Mouse (Mus musculus): ENCODE measurements at regions not wholly inside any gene's neighbourhood (a gene's known extent, or its start where the extent isn't known, plus 50 kb on each side); places are given as distances from the start of the nearest gene placed in this dataset.

- no peaks in the 10 kb centered on the region for H3K36me3 ChIP-seq (ENCODE audit: control insufficient read depth, insufficient read depth, low read length)
- H3K9ac ChIP-seq (ENCODE audit: low read depth, low read length), result no peak overlapping the region
- no peaks in the 10 kb centered on the region for H3K27me3 ChIP-seq (replicated peaks; ENCODE audit: control insufficient read depth, insufficient read depth, low read length)
- no peak overlapping the region for H3K4me2 ChIP-seq (ENCODE audit: low read depth, low read length)
- H3K27ac ChIP-seq (ENCODE audit: low read length), result no peak overlapping the region
- no peak overlapping the region for H3K4me3 ChIP-seq (ENCODE audit: low read length)
- H3K4me1 ChIP-seq (ENCODE audit: control insufficient read depth, insufficient read depth, low read length), result no peaks in the 10 kb centered on the region
- no peak for ATAC-seq
- WGBS, result 59% methylated on average over 4 of the region's 4 CpGs
- no peaks in the 10 kb centered on the region for H3K9me3 ChIP-seq (ENCODE audit: control insufficient read depth, low read length)
These were observed 91.3 kb downstream of the Smim20 start for GRCm38 (mm10) chr5:53358181-53358580.

GRCm38 (mm10) chr5:53359887-53360286 lies 93.0 kb downstream of the Smim20 start:
- H3K36me3 ChIP-seq (ENCODE audit: control insufficient read depth, insufficient read depth, low read length), result no peaks in the 10 kb centered on the region
- peak; percentile 75 for ATAC-seq
- no peak overlapping the region for H3K27ac ChIP-seq (ENCODE audit: low read length)
- H3K27me3 ChIP-seq (replicated peaks; ENCODE audit: control insufficient read depth, insufficient read depth, low read length), result no peaks in the 10 kb centered on the region
- H3K4me3 ChIP-seq (ENCODE audit: low read length), result no peak overlapping the region
- H3K4me1 ChIP-seq (ENCODE audit: control insufficient read depth, insufficient read depth, low read length), result no peaks in the 10 kb centered on the region
- 78% methylated on average over 12 of the region's 12 CpGs for WGBS
- no peak overlapping the region for H3K4me2 ChIP-seq (ENCODE audit: low read depth, low read length)
- H3K9me3 ChIP-seq (ENCODE audit: control insufficient read depth, low read length), result no peaks in the 10 kb centered on the region
- no peak overlapping the region for H3K9ac ChIP-seq (ENCODE audit: low read depth, low read length)

GRCm38 (mm10) chr5:53361295-53361694 lies 94.4 kb downstream of the Smim20 start:
- H3K9ac ChIP-seq (ENCODE audit: low read depth, low read length), result no peak overlapping the region
- H3K27ac ChIP-seq (ENCODE audit: low read length), result no peak overlapping the region
- no peak overlapping the region for H3K4me3 ChIP-seq (ENCODE audit: low read length)
- no peak overlapping the region for H3K4me2 ChIP-seq (ENCODE audit: low read depth, low read length)
- WGBS, result 79% methylated on average over 6 of the region's 6 CpGs
- H3K9me3 ChIP-seq (ENCODE audit: control insufficient read depth, low read length), result no peaks in the 10 kb centered on the region
- H3K4me1 ChIP-seq (ENCODE audit: control insufficient read depth, insufficient read depth, low read length), result no peaks in the 10 kb centered on the region
- no peak for ATAC-seq
- no peaks in the 10 kb centered on the region for H3K27me3 ChIP-seq (replicated peaks; ENCODE audit: control insufficient read depth, insufficient read depth, low read length)
- H3K36me3 ChIP-seq (ENCODE audit: control insufficient read depth, insufficient read depth, low read length), result no peaks in the 10 kb centered on the region

GRCm38 (mm10) chr5:53363898-53364297 lies 97.0 kb downstream of the Smim20 start:
- WGBS, result 80% methylated on average over 8 of the region's 8 CpGs
- Histone ChIP-seq H3K9ac (ENCODE audit: low read depth, low read length) (no peak overlapping the region), H3K4me1 (ENCODE audit: control insufficient read depth, insufficient read depth, low read length) (no peaks in the 10 kb centered on the region), H3K4me2 (ENCODE audit: low read depth, low read length) (no peak overlapping the region), H3K9me3 (ENCODE audit: control insufficient read depth, low read length) (no peaks in the 10 kb centered on the region), H3K36me3 (ENCODE audit: control insufficient read depth, insufficient read depth, low read length) (no peaks in the 10 kb centered on the region), H3K27me3 (replicated peaks; ENCODE audit: control insufficient read depth, insufficient read depth, low read length) (no peaks in the 10 kb centered on the region), H3K27ac (ENCODE audit: low read length) (no peak overlapping the region), H3K4me3 (ENCODE audit: low read length) (no peak overlapping the region)
- no peak for ATAC-seq

- 64% methylated on average over 6 of the region's 6 CpGs for WGBS
- no peaks in the 10 kb centered on the region for H3K4me1 ChIP-seq (ENCODE audit: control insufficient read depth, insufficient read depth, low read length)
- no peak overlapping the region for H3K9ac ChIP-seq (ENCODE audit: low read depth, low read length)
- no peak overlapping the region for H3K27ac ChIP-seq (ENCODE audit: low read length)
- H3K27me3 ChIP-seq (replicated peaks; ENCODE audit: control insufficient read depth, insufficient read depth, low read length), result no peaks in the 10 kb centered on the region
- H3K4me3 ChIP-seq (ENCODE audit: low read length), result no peak overlapping the region
- ATAC-seq, result no peak
- H3K36me3 ChIP-seq (ENCODE audit: control insufficient read depth, insufficient read depth, low read length), result no peaks in the 10 kb centered on the region
- H3K9me3 ChIP-seq (ENCODE audit: control insufficient read depth, low read length), result no peaks in the 10 kb centered on the region
- H3K4me2 ChIP-seq (ENCODE audit: low read depth, low read length), result no peak overlapping the region
These were observed 98.9 kb upstream of the Rbpj start for GRCm38 (mm10) chr5:53366882-53367561.

GRCm38 (mm10) chr5:53370272-53370671 lies 95.7 kb upstream of the Rbpj start:
- Histone ChIP-seq H3K9ac (ENCODE audit: low read depth, low read length) (no peak overlapping the region), H3K9me3 (ENCODE audit: control insufficient read depth, low read length) (no peaks in the 10 kb centered on the region), H3K4me1 (ENCODE audit: control insufficient read depth, insufficient read depth, low read length) (no peaks in the 10 kb centered on the region), H3K27ac (ENCODE audit: low read length) (no peak overlapping the region), H3K27me3 (replicated peaks; ENCODE audit: control insufficient read depth, insufficient read depth, low read length) (no peaks in the 10 kb centered on the region), H3K4me3 (ENCODE audit: low read length) (no peak overlapping the region), H3K4me2 (ENCODE audit: low read depth, low read length) (no peak overlapping the region), H3K36me3 (ENCODE audit: control insufficient read depth, insufficient read depth, low read length) (no peaks in the 10 kb centered on the region)
- no peak for ATAC-seq
- WGBS, result 87% methylated on average over 7 of the region's 7 CpGs

GRCm38 (mm10) chr5:53371638-53372037 lies 94.3 kb upstream of the Rbpj start:
- H3K9me3 ChIP-seq (ENCODE audit: control insufficient read depth, low read length), result no peaks in the 10 kb centered on the region
- H3K4me2 ChIP-seq (ENCODE audit: low read depth, low read length), result no peak overlapping the region
- H3K27me3 ChIP-seq (replicated peaks; ENCODE audit: control insufficient read depth, insufficient read depth, low read length), result no peaks in the 10 kb centered on the region
- H3K9ac ChIP-seq (ENCODE audit: low read depth, low read length), result no peak overlapping the region
- H3K4me3 ChIP-seq (ENCODE audit: low read length), result no peak overlapping the region
- no peaks in the 10 kb centered on the region for H3K36me3 ChIP-seq (ENCODE audit: control insufficient read depth, insufficient read depth, low read length)
- 83% methylated on average over 3 of the region's 3 CpGs for WGBS
- no peak overlapping the region for H3K27ac ChIP-seq (ENCODE audit: low read length)
- H3K4me1 ChIP-seq (ENCODE audit: control insufficient read depth, insufficient read depth, low read length), result no peaks in the 10 kb centered on the region
- ATAC-seq, result peak; percentile 46; the same call in 1 of the 2 replicates

- peaks cover 3% of the 10 kb centered on the region; the same call in 1 of the 2 replicates for H3K4me1 ChIP-seq (ENCODE audit: control insufficient read depth, insufficient read depth, low read length)
- no peaks in the 10 kb centered on the region for H3K9me3 ChIP-seq (ENCODE audit: control insufficient read depth, low read length)
- no peak overlapping the region for H3K4me3 ChIP-seq (ENCODE audit: low read length)
- H3K27me3 ChIP-seq (replicated peaks; ENCODE audit: control insufficient read depth, insufficient read depth, low read length), result no peaks in the 10 kb centered on the region
- 83% methylated on average over 2 of the region's 2 CpGs for WGBS
- H3K27ac ChIP-seq (ENCODE audit: low read length), result no peak overlapping the region
- H3K36me3 ChIP-seq (ENCODE audit: control insufficient read depth, insufficient read depth, low read length), result no peaks in the 10 kb centered on the region
- no peak for ATAC-seq
- H3K4me2 ChIP-seq (ENCODE audit: low read depth, low read length), result no peak overlapping the region
- H3K9ac ChIP-seq (ENCODE audit: low read depth, low read length), result no peak overlapping the region
These were observed 92.6 kb upstream of the Rbpj start for GRCm38 (mm10) chr5:53373315-53373714.

- H3K4me2 ChIP-seq (ENCODE audit: low read depth, low read length), result no peak overlapping the region
- peaks cover 24% of the 10 kb centered on the region for H3K4me1 ChIP-seq (ENCODE audit: control insufficient read depth, insufficient read depth, low read length)
- no peaks in the 10 kb centered on the region for H3K36me3 ChIP-seq (ENCODE audit: control insufficient read depth, insufficient read depth, low read length)
- peak overlapping the region; percentile 34; the same call in 1 of the 2 replicates for H3K27ac ChIP-seq (ENCODE audit: low read length)
- H3K27me3 ChIP-seq (replicated peaks; ENCODE audit: control insufficient read depth, insufficient read depth, low read length), result no peaks in the 10 kb centered on the region
- no peak for ATAC-seq
- H3K9me3 ChIP-seq (ENCODE audit: control insufficient read depth, low read length), result no peaks in the 10 kb centered on the region
- 44% methylated on average over 7 of the region's 7 CpGs for WGBS
- H3K9ac ChIP-seq (ENCODE audit: low read depth, low read length), result no peak overlapping the region
- no peak overlapping the region for H3K4me3 ChIP-seq (ENCODE audit: low read length)
These were observed 89.1 kb upstream of the Rbpj start for GRCm38 (mm10) chr5:53376856-53377255.

- Histone ChIP-seq H3K4me1 (ENCODE audit: control insufficient read depth, insufficient read depth, low read length) (peaks cover 27% of the 10 kb centered on the region), H3K9ac (ENCODE audit: low read depth, low read length) (no peak overlapping the region), H3K9me3 (ENCODE audit: control insufficient read depth, low read length) (no peaks in the 10 kb centered on the region), H3K36me3 (ENCODE audit: control insufficient read depth, insufficient read depth, low read length) (no peaks in the 10 kb centered on the region), H3K4me3 (ENCODE audit: low read length) (no peak overlapping the region), H3K4me2 (ENCODE audit: low read depth, low read length) (no peak overlapping the region), H3K27me3 (replicated peaks; ENCODE audit: control insufficient read depth, insufficient read depth, low read length) (no peaks in the 10 kb centered on the region), H3K27ac (ENCODE audit: low read length) (peak overlapping the region; percentile 17; the same call in 1 of the 2 replicates)
- ATAC-seq, result no peak
- WGBS, result 96% methylated on average over 2 of the region's 2 CpGs
These were observed 88.3 kb upstream of the Rbpj start for GRCm38 (mm10) chr5:53377698-53378097.
